19 mouse cellular contexts compared by ENCODE assay signal in genomic region chr12:50640171-50640570, GRCm38 (mm10). TPM values are rescaled to one million over a fixed set of nuclear protein-coding genes. Genes with fewer than 3 reads are reported as not detected.
A peak's percentile ranks its signal among the peaks of the same experiment; 100 is the strongest.
DNase-seq lines count a peak whose midpoint lies in the region; ATAC-seq and TF ChIP-seq lines count a peak whose summit lies in the region.
"Had no signal": no experiment of that assay in that cellular context is flagged by ENCODE, and none has a peak within 500 bp of the region (broad histone marks: within the 10 kb centered on the region; RNA-seq: fewer than 3 reads in every experiment).

No protein-coding gene starts in this region.

- no peak for TF ChIP-seq EP300 in liver, postnatal 0 days (IDR thresholded peaks at IDR 0.05; ENCODE audit: low read depth)
- peak; percentile 72 for TF ChIP-seq EP300 in liver, embryonic 14.5 days (IDR thresholded peaks at IDR 0.05; ENCODE audit: low read depth)

- no peak overlapping the region for H3K4me3 ChIP-seq in liver, embryonic 12.5 days
- H3K4me3 ChIP-seq in liver, postnatal 0 days (ENCODE audit: low read depth, low read length), result no peak overlapping the region
- H3K4me3 ChIP-seq in liver, embryonic 14.5 days (ENCODE audit: insufficient read depth in 1 of 2, low read depth in 2 of 2, low read length in 2 of 2), result no peak overlapping the region
- no peak overlapping the region for H3K4me3 ChIP-seq in liver, embryonic 16.5 days (ENCODE audit: low read depth, low read length)
- no peak overlapping the region for H3K4me3 ChIP-seq in forebrain, embryonic 13.5 days
- H3K4me3 ChIP-seq: embryonic facial prominence, embryonic 10.5 days; embryonic facial prominence, embryonic 12.5 days had no signal

- peak overlapping the region; percentile 25 for H3K4me2 ChIP-seq in liver, embryonic 12.5 days
- H3K4me2 ChIP-seq in liver, postnatal 0 days (ENCODE audit: low read depth, low read length), result no peak overlapping the region
- H3K4me2 ChIP-seq in liver, embryonic 14.5 days (ENCODE audit: low read depth), result peak overlapping the region; percentile 22
- H3K4me2 ChIP-seq in liver, embryonic 16.5 days (ENCODE audit: low read depth, low read length), result no peak overlapping the region
- no peak overlapping the region for H3K4me2 ChIP-seq in forebrain, embryonic 13.5 days
- H3K4me2 ChIP-seq: embryonic facial prominence, embryonic 12.5 days had no signal

- H3K9me3 ChIP-seq in liver, embryonic 12.5 days (replicated peaks), result no peaks in the 10 kb centered on the region
- H3K9me3 ChIP-seq in liver, postnatal 0 days (ENCODE audit: low read length), result no peaks in the 10 kb centered on the region
- H3K9me3 ChIP-seq in liver, embryonic 14.5 days (ENCODE audit: control insufficient read depth, low read length), result no peaks in the 10 kb centered on the region
- H3K9me3 ChIP-seq in liver, embryonic 16.5 days (replicated peaks; ENCODE audit: control insufficient read depth, low read length), result no peaks in the 10 kb centered on the region
- H3K9me3 ChIP-seq in forebrain, embryonic 13.5 days (replicated peaks), result no peaks in the 10 kb centered on the region
- H3K9me3 ChIP-seq: embryonic facial prominence, embryonic 10.5 days; embryonic facial prominence, embryonic 12.5 days had no signal

- H3K36me3 ChIP-seq in liver, embryonic 12.5 days, result no peaks in the 10 kb centered on the region
- H3K36me3 ChIP-seq in liver, postnatal 0 days (replicated peaks; ENCODE audit: insufficient read depth, low read length), result no peaks in the 10 kb centered on the region
- H3K36me3 ChIP-seq in liver, embryonic 14.5 days (replicated peaks; ENCODE audit: control insufficient read depth, insufficient read depth, low read depth), result no peaks in the 10 kb centered on the region
- H3K36me3 ChIP-seq in liver, embryonic 16.5 days (ENCODE audit: control insufficient read depth, insufficient read depth), result no peaks in the 10 kb centered on the region
- no peaks in the 10 kb centered on the region for H3K36me3 ChIP-seq in forebrain, embryonic 13.5 days (ENCODE audit: poor library complexity, severe bottlenecking)
- H3K36me3 ChIP-seq: embryonic facial prominence, embryonic 10.5 days; embryonic facial prominence, embryonic 12.5 days had no signal

- no peak for TF ChIP-seq CTCF in liver, postnatal 0 days (IDR thresholded peaks at IDR 0.05; ENCODE audit: low read depth)
- no peak for TF ChIP-seq CTCF in liver, embryonic 14.5 days (IDR thresholded peaks at IDR 0.05; ENCODE audit: low read depth)

- no peak overlapping the region for H3K9ac ChIP-seq in liver, embryonic 12.5 days
- H3K9ac ChIP-seq in liver, postnatal 0 days (replicated peaks), result no peak overlapping the region
- H3K9ac ChIP-seq in liver, embryonic 14.5 days (replicated peaks), result no peak overlapping the region
- no peak overlapping the region for H3K9ac ChIP-seq in liver, embryonic 16.5 days (ENCODE audit: low read depth, low read length)
- H3K9ac ChIP-seq in forebrain, embryonic 13.5 days, result no peak overlapping the region
- H3K9ac ChIP-seq: embryonic facial prominence, embryonic 12.5 days had no signal

- peak; percentile 83 for ATAC-seq in liver, embryonic 12.5 days
- ATAC-seq in liver, postnatal 0 days, result no peak
- ATAC-seq in liver, embryonic 14.5 days (ENCODE audit: insufficient read depth), result peak; percentile 82
- peak; percentile 67 for ATAC-seq in liver, embryonic 16.5 days (ENCODE audit: low read depth)
- no peak for ATAC-seq in forebrain, embryonic 13.5 days
- ATAC-seq: forebrain, embryonic 14.5 days; forebrain, embryonic 16.5 days had no signal

- no peaks in the 10 kb centered on the region for H3K27me3 ChIP-seq in liver, embryonic 12.5 days (replicated peaks)
- H3K27me3 ChIP-seq in liver, postnatal 0 days (ENCODE audit: insufficient read depth, low read length), result no peaks in the 10 kb centered on the region
- H3K27me3 ChIP-seq in liver, embryonic 14.5 days (ENCODE audit: control insufficient read depth, insufficient read depth, low read length), result no peaks in the 10 kb centered on the region
- no peaks in the 10 kb centered on the region for H3K27me3 ChIP-seq in liver, embryonic 16.5 days (ENCODE audit: control insufficient read depth, insufficient read depth, low read depth, low read length)
- H3K27me3 ChIP-seq in forebrain, embryonic 13.5 days, result no peaks in the 10 kb centered on the region
- H3K27me3 ChIP-seq: embryonic facial prominence, embryonic 12.5 days had no signal

- H3K4me1 ChIP-seq in liver, embryonic 12.5 days, result peaks cover 15% of the 10 kb centered on the region
- no peaks in the 10 kb centered on the region for H3K4me1 ChIP-seq in liver, postnatal 0 days (ENCODE audit: insufficient read depth)
- H3K4me1 ChIP-seq in liver, embryonic 14.5 days (replicated peaks; ENCODE audit: control insufficient read depth in 2 of 2, insufficient read depth in 2 of 2, low read length in 1 of 2), result peaks cover 0 to 6% of the 10 kb centered on the region in 2 experiments; a peak in 3 of 4 replicates
- H3K4me1 ChIP-seq in liver, embryonic 16.5 days (ENCODE audit: control insufficient read depth, low read depth, low read length), result no peaks in the 10 kb centered on the region
- H3K4me1 ChIP-seq in forebrain, embryonic 13.5 days, result no peaks in the 10 kb centered on the region
- H3K4me1 ChIP-seq: embryonic facial prominence, embryonic 10.5 days; embryonic facial prominence, embryonic 12.5 days had no signal

- no peak overlapping the region for H3K27ac ChIP-seq in liver, embryonic 12.5 days
- no peak overlapping the region for H3K27ac ChIP-seq in liver, postnatal 0 days (ENCODE audit: low read depth)
- no peak overlapping the region for H3K27ac ChIP-seq in liver, embryonic 14.5 days
- H3K27ac ChIP-seq in liver, embryonic 16.5 days (ENCODE audit: low read length), result no peak overlapping the region
- H3K27ac ChIP-seq in forebrain, embryonic 13.5 days, result no peak overlapping the region
- H3K27ac ChIP-seq: embryonic facial prominence, embryonic 10.5 days; embryonic facial prominence, embryonic 12.5 days had no signal

- WGBS in liver, embryonic 12.5 days (ENCODE audit: insufficient replicate concordance), result 28% methylated on average over 4 of the region's 4 CpGs
- WGBS in liver, postnatal 0 days (ENCODE audit: insufficient replicate concordance), result 48% methylated on average over 4 of the region's 4 CpGs
- 14% methylated on average over 4 of the region's 4 CpGs for WGBS in liver, embryonic 14.5 days (ENCODE audit: insufficient replicate concordance)
- WGBS in liver, embryonic 16.5 days (ENCODE audit: insufficient replicate concordance), result 30% methylated on average over 4 of the region's 4 CpGs
- 83% methylated on average over 4 of the region's 4 CpGs for WGBS in forebrain, embryonic 13.5 days

- DNase-seq in liver, postnatal 0 days, result no peak
- DNase-seq in liver, embryonic 14.5 days (ENCODE audit: low read depth in 3 of 3, low spot score in 3 of 3), result no peak
- no peak for DNase-seq in layer of hippocampus, postnatal 25 days (ENCODE audit: extremely low spot score in 1 of 2, low spot score in 1 of 2)
- DNase-seq: adrenal gland, adult 2 months; adrenal gland, postnatal 10 days; adrenal gland, postnatal 25 days; cerebellum, adult 11-12 months; cerebellum, adult 2 months; cerebellum, adult 9-10 months; cerebellum, postnatal 10 days; cerebellum, postnatal 25 days had no signal

RNA-seq across cellular contexts. Expression of gene Prkd1, which starts 8.7 kb away (rescaled TPM):
- polyA plus RNA-seq in liver, embryonic 12.5 days (2016; fragmentation: Nextera tagmentation; extraction: Ambion mirVana), result 1.4 TPM in 2 replicates
- 0.09 and 0.17 TPM in 2 replicates for polyA plus RNA-seq in liver, postnatal 0 days (2015; fragmentation: Nextera tagmentation; extraction: Ambion mirVana)
- 0.54 and 0.73 TPM in 2 replicates for polyA plus RNA-seq in liver, embryonic 14.5 days (2012; rRNA removed)
- 0.56 and 0.75 TPM in 2 replicates for polyA plus RNA-seq in liver, embryonic 14.5 days (2014; fragmentation: Nextera tagmentation; extraction: Ambion mirVana)
- polyA plus RNA-seq in liver, embryonic 16.5 days (2015; fragmentation: Nextera tagmentation; extraction: Ambion mirVana), result 0.27 and 0.33 TPM in 2 replicates
- polyA plus RNA-seq in forebrain, embryonic 13.5 days (2015; fragmentation: Nextera tagmentation; extraction: Ambion mirVana), result 6.4 and 7.6 TPM in 2 replicates
- total RNA-seq in layer of hippocampus, postnatal 25 days (2021), result 10 to 100 TPM; 15.6 to 15.8 TPM
- total RNA-seq: MEL had no signal

Comparison
In these comparisons a context has a peak if more than half of its experiments do, and no peak if none do; other contexts are left out.
1. ATAC-seq: peak in liver, embryonic 12.5 days (single experiment), liver, embryonic 14.5 days (single experiment) and liver, embryonic 16.5 days (single experiment); none in liver, postnatal 0 days (single experiment) and forebrain, embryonic 13.5 days (single experiment).
2. H3K4me2 ChIP-seq: peak in liver, embryonic 12.5 days (single experiment) and liver, embryonic 14.5 days (single experiment); none in liver, postnatal 0 days (single experiment), liver, embryonic 16.5 days (single experiment) and forebrain, embryonic 13.5 days (single experiment).